Mouse (Mus musculus): ENCODE data around the gene Csgalnact2. TPM values are rescaled to one million over a fixed set of nuclear protein-coding genes. Genes with fewer than 3 reads are reported as not detected.
A peak's percentile ranks its signal among the peaks of the same experiment; 100 is the strongest.

Gene Csgalnact2
- polyA plus RNA-seq, 1 experiment from 2014 or later, result 8.6 TPM

DNA sequence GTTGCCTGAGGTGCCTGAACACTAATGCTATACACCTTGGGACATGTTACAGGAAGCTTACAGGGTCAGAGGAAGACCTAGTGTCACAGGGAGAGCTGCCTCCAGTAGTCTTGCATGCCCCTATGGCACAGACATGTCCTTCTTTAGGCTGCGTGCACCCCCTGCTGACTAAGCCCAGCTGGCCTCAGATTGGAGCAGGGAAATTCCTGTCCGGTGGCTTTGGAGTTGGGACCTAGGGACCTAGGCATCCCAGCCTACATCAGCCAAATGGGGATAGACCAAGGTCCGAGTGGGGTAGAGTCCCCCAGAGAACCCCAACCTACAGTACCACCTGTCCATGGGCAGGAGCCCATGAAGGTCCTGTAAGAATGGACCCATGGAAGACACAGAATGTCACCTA, 56.6 kb downstream of the Csgalnact2 start:
- no peak overlapping the region for H3K9ac ChIP-seq (replicated peaks)
- H3K9me3 ChIP-seq, result no peaks in the 10 kb centered on the region
- H3K27ac ChIP-seq (replicated peaks), result no peak overlapping the region
- peaks cover 9% of the 10 kb centered on the region; the same call in 1 of the 2 replicates for H3K4me1 ChIP-seq
- no peaks in the 10 kb centered on the region; the same call in 1 of the 2 replicates for H3K27me3 ChIP-seq
- H3K4me2 ChIP-seq (replicated peaks), result no peak overlapping the region
- no peak overlapping the region for H3K4me3 ChIP-seq
- no peaks in the 10 kb centered on the region for H3K36me3 ChIP-seq
- no peak for ATAC-seq (ENCODE audit: low FRiP score, low read depth)
- WGBS, result 86% methylated on average over 3 of the region's 3 CpGs

DNA sequence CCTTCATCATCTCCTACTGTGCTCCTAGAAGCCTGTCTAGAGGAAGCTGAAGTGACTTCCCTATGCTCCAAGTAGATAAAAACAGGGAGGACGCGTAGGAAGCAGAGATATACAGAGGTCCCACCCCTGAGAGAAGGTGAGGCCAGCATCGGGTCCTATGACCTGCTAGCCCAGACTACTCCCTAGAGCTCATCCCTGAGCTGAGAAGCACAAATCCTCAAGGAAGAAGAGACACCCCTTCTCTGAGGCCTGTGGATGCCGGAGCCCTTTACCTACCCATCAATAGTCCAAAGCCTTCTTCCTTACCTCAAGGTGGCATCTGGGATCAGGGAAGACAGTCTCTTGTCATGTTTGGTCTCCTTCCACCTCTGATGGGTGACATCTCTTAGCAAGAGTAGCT, 58.2 kb downstream of the Csgalnact2 start:
- H3K4me3 ChIP-seq, result no peak overlapping the region
- no peaks in the 10 kb centered on the region; the same call in 1 of the 2 replicates for H3K27me3 ChIP-seq
- ATAC-seq (ENCODE audit: low FRiP score, low read depth), result no peak
- no peak overlapping the region for H3K9ac ChIP-seq (replicated peaks)
- H3K9me3 ChIP-seq, result no peaks in the 10 kb centered on the region
- peaks cover 9% of the 10 kb centered on the region; the same call in 1 of the 2 replicates for H3K4me1 ChIP-seq
- H3K4me2 ChIP-seq (replicated peaks), result no peak overlapping the region
- H3K27ac ChIP-seq (replicated peaks), result no peak overlapping the region
- H3K36me3 ChIP-seq, result no peaks in the 10 kb centered on the region
- 92% methylated on average over 4 of the region's 4 CpGs for WGBS

DNA sequence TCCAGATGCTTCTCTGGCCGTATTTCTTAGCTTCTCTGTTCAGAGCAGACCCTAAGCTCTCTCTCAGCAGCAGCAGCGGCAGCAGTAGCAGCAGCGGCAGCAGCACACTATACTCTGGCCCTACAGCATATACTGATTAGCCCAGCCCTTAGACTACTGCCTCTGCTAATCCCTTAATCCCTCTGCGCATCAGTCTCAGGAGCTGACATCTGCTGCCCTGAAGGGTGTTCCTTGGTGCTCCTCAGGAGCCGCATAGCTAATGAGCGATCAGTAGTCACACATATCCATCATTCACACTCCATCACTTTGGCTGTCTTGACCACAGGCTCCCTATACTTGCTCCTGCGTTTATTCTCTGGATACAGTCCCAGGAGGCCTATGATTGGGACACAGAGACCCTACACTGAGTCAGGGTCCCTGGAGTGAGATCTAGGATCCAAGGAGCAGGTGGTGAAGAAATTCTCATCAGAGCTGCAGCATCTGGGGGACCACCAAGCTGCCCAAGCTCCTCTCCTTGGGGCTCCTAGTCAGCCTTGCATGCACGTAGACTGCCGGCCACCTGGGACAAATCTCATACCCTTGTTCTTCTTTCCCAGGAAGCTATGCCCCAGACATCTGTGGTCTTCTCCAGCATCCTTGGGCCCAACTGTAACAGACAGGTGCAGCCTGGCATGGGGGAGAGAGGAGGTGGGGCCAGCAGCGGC, 59.0 kb downstream of the Csgalnact2 start:
- peak overlapping the region; percentile 35; the same call in 1 of the 2 replicates for H3K27ac ChIP-seq (replicated peaks)
- 47% methylated on average over 10 of the region's 10 CpGs for WGBS
- no peaks in the 10 kb centered on the region for H3K36me3 ChIP-seq
- H3K9me3 ChIP-seq, result no peaks in the 10 kb centered on the region
- ATAC-seq (ENCODE audit: low FRiP score, low read depth), result peak; percentile 62
- peaks cover 9% of the 10 kb centered on the region; the same call in 1 of the 2 replicates for H3K4me1 ChIP-seq
- H3K27me3 ChIP-seq, result no peaks in the 10 kb centered on the region; the same call in 1 of the 2 replicates
- H3K4me3 ChIP-seq, result no peak overlapping the region
- no peak overlapping the region for H3K4me2 ChIP-seq (replicated peaks)
- no peak overlapping the region for H3K9ac ChIP-seq (replicated peaks)

DNA sequence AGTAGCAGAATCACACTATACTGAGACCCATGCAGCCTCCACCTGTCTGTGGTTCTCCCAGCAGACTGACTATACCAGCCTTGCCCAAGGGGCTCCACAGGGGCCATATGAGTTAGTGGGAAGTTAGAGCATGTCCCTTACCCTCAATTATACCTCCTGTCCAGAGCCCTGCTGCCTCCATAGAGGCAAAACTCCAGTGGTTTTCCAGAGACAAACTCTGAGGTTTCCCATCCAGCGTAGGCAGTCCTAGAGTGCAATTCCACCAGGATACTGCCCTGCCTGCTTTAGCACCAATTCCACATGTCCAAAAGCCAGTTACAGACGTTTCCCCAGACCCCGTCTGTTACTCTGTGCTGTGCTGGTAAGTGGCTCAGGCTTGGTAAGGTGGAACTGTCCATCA, 59.6 kb downstream of the Csgalnact2 start:
- peaks cover 11% of the 10 kb centered on the region; the same call in 1 of the 2 replicates for H3K4me1 ChIP-seq
- 0 out of 2 replicates have a peak overlapping the region, but pooled peaks have one; percentile 35 for H3K27ac ChIP-seq (replicated peaks)
- no peak overlapping the region for H3K9ac ChIP-seq (replicated peaks)
- H3K9me3 ChIP-seq, result no peaks in the 10 kb centered on the region
- WGBS, result 55% methylated on average over 3 of the region's 3 CpGs
- no peaks in the 10 kb centered on the region for H3K36me3 ChIP-seq
- H3K4me2 ChIP-seq (replicated peaks), result no peak overlapping the region
- no peak for ATAC-seq (ENCODE audit: low FRiP score, low read depth)
- no peaks in the 10 kb centered on the region; the same call in 1 of the 2 replicates for H3K27me3 ChIP-seq
- H3K4me3 ChIP-seq, result no peak overlapping the region

DNA sequence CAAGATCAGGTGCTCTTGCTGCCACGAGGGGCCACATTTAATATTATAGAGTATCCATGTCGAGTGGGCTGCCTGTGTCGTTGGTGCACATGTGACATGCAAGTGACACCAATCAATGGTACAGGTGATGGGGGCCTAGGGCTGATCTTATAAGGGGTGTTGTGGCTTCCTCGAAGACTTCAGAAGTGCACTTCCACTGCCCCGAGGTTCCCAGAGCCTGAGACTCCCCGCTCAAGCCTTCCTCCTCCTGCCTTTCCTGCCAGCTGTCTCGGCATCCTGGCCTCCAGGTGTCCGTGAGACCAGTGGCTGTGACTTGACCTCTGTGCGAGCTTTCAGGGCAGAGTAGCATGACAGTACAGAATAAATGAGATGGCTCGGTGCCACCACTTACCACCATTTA, 60.2 kb downstream of the Csgalnact2 start:
- Histone ChIP-seq H3K4me1 (peaks cover 15% of the 10 kb centered on the region), H3K27ac (replicated peaks) (no peak overlapping the region), H3K4me3 (no peak overlapping the region), H3K4me2 (replicated peaks) (no peak overlapping the region), H3K9ac (replicated peaks) (no peak overlapping the region), H3K36me3 (no peaks in the 10 kb centered on the region), H3K27me3 (no peaks in the 10 kb centered on the region; the same call in 1 of the 2 replicates), H3K9me3 (no peaks in the 10 kb centered on the region)
- 77% methylated on average over 10 of the region's 10 CpGs for WGBS
- no peak for ATAC-seq (ENCODE audit: low FRiP score, low read depth)

DNA sequence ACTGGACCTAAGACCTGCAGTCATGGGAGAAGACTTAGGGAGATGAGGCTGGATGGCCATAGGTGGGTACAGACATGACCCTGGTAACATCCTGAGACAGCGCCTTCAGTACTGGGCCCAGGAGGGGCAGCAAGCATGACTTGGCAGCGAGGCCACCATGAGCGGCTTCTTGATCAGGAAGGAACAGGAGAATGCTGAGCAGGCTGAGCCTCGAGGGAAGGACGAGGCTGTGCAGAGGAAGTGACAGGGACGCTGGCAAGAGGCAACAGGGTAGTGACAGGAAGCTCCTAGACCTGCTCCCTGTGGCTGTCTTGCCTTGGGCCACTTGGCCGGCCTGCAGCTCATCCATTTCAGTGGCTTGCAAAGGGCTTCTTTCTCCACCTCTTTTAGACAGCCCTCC, 61.5 kb downstream of the Csgalnact2 start:
- Histone ChIP-seq H3K27ac (replicated peaks) (no peak overlapping the region), H3K9ac (replicated peaks) (no peak overlapping the region), H3K27me3 (no peaks in the 10 kb centered on the region), H3K4me1 (peaks cover 15% of the 10 kb centered on the region), H3K36me3 (no peaks in the 10 kb centered on the region), H3K4me2 (replicated peaks) (no peak overlapping the region), H3K9me3 (no peaks in the 10 kb centered on the region), H3K4me3 (no peak overlapping the region)
- ATAC-seq (ENCODE audit: low FRiP score, low read depth), result no peak
- 82% methylated on average over 7 of the region's 7 CpGs for WGBS

DNA sequence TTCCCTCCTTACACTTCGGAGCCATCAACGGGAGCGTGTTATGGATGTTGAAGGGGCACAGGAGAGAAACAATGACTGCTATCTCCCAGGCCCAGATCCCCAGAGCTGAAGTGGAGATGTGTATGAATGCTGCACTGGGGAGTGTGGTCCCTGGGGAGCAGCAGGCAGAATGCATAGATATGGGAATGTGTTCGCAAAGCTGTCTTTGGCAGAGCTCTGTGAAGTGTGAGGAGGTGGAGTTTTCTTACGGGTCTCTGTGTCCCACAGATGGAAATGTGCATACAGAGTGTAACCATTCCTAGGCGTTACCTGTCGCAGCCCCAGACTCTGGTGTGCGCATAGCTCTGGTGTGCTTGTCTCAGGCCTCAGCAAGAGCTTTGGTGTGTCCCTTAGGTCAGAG, 62.2 kb downstream of the Csgalnact2 start:
- Histone ChIP-seq H3K4me3 (no peak overlapping the region), H3K9ac (replicated peaks) (no peak overlapping the region), H3K4me1 (peaks cover 15% of the 10 kb centered on the region), H3K36me3 (no peaks in the 10 kb centered on the region), H3K9me3 (no peaks in the 10 kb centered on the region), H3K4me2 (replicated peaks) (no peak overlapping the region), H3K27ac (replicated peaks) (no peak overlapping the region), H3K27me3 (no peaks in the 10 kb centered on the region)
- no peak for ATAC-seq (ENCODE audit: low FRiP score, low read depth)
- 92% methylated on average over 8 of the region's 8 CpGs for WGBS

DNA sequence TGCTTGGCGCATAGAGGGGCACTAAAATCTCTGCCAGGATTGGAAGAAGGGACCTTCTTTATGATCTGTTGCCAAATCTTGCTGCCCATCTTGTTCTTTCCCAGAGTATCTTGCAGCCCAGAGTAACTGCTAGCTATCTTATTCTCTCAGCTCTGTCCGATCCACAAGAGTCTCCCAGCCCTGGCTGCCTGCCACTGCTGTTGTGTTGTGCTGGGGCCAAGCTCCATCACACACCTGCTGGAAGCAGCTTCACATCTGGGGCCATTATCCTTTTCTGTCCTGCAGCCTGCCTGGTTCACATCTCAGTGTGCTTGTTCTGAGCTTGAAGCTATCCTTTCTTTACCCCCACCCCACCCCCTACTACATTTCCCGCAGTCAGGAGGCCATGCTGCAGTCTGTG, 62.7 kb downstream of the Csgalnact2 start:
- Histone ChIP-seq H3K4me2 (replicated peaks) (no peak overlapping the region), H3K27ac (replicated peaks) (no peak overlapping the region), H3K36me3 (no peaks in the 10 kb centered on the region), H3K4me3 (no peak overlapping the region), H3K4me1 (peaks cover 15% of the 10 kb centered on the region), H3K9me3 (no peaks in the 10 kb centered on the region), H3K27me3 (no peaks in the 10 kb centered on the region), H3K9ac (replicated peaks) (no peak overlapping the region)
- 87% methylated on average over 3 of the region's 3 CpGs for WGBS
- no peak for ATAC-seq (ENCODE audit: low FRiP score, low read depth)

DNA sequence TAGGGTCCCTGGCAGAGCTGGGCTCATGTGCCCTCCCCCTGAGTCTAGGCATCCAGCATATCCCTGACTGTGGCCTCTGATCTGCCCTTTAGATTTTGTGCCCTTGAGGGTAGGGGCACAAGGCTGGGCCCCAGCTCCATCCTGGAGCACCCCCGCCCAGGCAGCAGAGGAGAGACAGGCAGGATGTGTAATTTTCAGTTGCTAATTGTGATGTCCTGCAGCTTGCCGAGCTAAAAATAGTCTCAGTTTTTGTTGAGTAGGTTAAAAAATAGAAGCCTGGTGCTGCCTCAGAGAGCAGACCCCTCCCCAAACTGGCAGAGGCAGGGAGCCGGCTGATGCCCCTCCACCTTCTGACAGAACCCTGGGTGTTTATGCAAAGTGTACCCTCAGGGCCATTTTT, 64.8 kb downstream of the Csgalnact2 start:
- Histone ChIP-seq H3K4me3 (no peak overlapping the region), H3K36me3 (no peaks in the 10 kb centered on the region), H3K4me2 (replicated peaks) (no peak overlapping the region), H3K27ac (replicated peaks) (no peak overlapping the region), H3K9me3 (no peaks in the 10 kb centered on the region), H3K27me3 (no peaks in the 10 kb centered on the region), H3K9ac (replicated peaks) (no peak overlapping the region), H3K4me1 (peaks cover 6% of the 10 kb centered on the region)
- WGBS, result 75% methylated on average over 3 of the region's 3 CpGs
- no peak for ATAC-seq (ENCODE audit: low FRiP score, low read depth)

DNA sequence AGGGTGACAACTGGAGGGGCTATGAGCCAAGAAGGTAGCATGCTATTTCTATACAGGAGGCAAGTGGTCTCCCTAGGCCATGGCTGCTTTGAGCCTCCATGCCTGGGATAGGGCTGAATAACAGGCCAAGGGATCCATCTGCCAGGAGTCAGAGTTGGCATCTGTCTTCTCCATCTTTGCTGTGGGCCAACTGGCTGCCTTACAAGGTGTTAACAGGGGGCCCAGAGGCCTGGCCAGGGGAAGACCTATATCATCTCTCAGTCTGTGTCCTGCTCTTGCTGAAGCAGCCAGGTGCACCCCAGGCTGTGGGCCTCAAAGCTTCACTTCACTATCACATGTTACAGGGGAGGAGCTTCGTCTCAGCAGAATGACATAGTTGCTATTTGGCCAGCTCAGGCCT, 66.8 kb downstream of the Csgalnact2 start:
- H3K4me3 ChIP-seq, result no peak overlapping the region
- no peak overlapping the region for H3K27ac ChIP-seq (replicated peaks)
- H3K9me3 ChIP-seq, result no peaks in the 10 kb centered on the region
- H3K9ac ChIP-seq (replicated peaks), result no peak overlapping the region
- H3K36me3 ChIP-seq, result no peaks in the 10 kb centered on the region
- no peak overlapping the region for H3K4me2 ChIP-seq (replicated peaks)
- WGBS, result 86% methylated on average over 1 of the region's 1 CpGs
- peaks cover 6% of the 10 kb centered on the region for H3K4me1 ChIP-seq
- H3K27me3 ChIP-seq, result peaks cover 15% of the 10 kb centered on the region
- ATAC-seq (ENCODE audit: low FRiP score, low read depth), result no peak

DNA sequence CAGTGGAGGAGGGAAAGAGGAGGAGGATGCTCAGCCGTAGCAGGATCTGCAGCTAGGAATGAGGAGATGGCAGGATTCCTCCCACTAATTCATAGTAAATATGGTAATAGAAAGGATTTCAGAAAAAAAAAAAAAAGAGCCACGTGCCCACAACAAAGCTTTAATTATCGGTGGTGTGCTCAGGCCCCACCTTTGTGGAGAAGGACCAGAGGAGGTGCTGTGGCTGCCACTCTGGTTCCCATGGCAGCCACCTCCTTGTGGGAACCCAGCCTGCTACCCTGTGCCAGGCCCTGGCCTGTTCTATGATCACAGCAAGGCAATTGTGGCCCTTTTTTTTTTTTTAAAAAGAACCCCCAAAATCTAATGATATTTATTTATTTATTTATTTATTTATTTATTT, 67.5 kb downstream of the Csgalnact2 start:
- no peak overlapping the region for H3K4me2 ChIP-seq (replicated peaks)
- 55% methylated on average over 3 of the region's 3 CpGs for WGBS
- H3K9ac ChIP-seq (replicated peaks), result no peak overlapping the region
- H3K4me1 ChIP-seq, result peaks cover 13% of the 10 kb centered on the region
- no peak overlapping the region for H3K27ac ChIP-seq (replicated peaks)
- H3K4me3 ChIP-seq, result no peak overlapping the region
- H3K9me3 ChIP-seq, result no peaks in the 10 kb centered on the region
- H3K36me3 ChIP-seq, result no peaks in the 10 kb centered on the region
- ATAC-seq (ENCODE audit: low FRiP score, low read depth), result no peak
- peaks cover 22% of the 10 kb centered on the region for H3K27me3 ChIP-seq

DNA sequence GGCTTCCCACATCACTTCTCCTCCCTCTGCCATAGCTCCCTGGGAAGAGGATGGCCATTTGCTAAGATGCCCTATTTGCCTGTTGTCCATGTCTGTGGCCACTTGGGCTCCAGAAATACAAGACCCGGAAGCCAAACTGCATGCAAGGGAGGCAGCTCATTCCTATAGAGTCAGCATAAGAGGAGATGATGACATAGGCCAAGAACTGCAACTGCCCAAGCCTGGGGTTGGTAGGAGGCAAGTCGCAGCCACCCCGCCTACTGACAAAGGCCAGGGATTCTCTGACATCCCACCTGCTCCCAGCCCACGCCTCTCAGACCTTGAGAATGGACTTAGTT, 68.0 kb downstream of the Csgalnact2 start:
- H3K27me3 ChIP-seq, result peaks cover 27% of the 10 kb centered on the region
- H3K4me1 ChIP-seq, result peaks cover 17% of the 10 kb centered on the region
- no peak overlapping the region for H3K4me2 ChIP-seq (replicated peaks)
- H3K4me3 ChIP-seq, result no peak overlapping the region
- H3K27ac ChIP-seq (replicated peaks), result no peak overlapping the region
- 82% methylated on average over 4 of the region's 4 CpGs for WGBS
- no peak for ATAC-seq (ENCODE audit: low FRiP score, low read depth)
- no peaks in the 10 kb centered on the region for H3K36me3 ChIP-seq
- no peaks in the 10 kb centered on the region for H3K9me3 ChIP-seq
- H3K9ac ChIP-seq (replicated peaks), result no peak overlapping the region
